Mouse (Mus musculus) lung, postnatal 14 days (tissue): Measurements from ENCODE around the gene Luzp4.
"Not testable (repeated sequence)": the region's sequence is repeated elsewhere in the genome, so short reads cannot be mapped to it uniquely, and the experiment has no call there.

Experiments used
- DNase-seq: peaks from one replicate; pipeline ENCODE4 v3.0.0; 2021

The Luzp4 gene

GRCm38 (mm10) chrX:148857340-148857739, at the start of gene Luzp4:
Luzp4 (plus strand) TSS chrX:148857640.
- not testable (repeated sequence) for DNase-seq

GRCm38 (mm10) chrX:148841801-148842200, 15.6 kb upstream of the Luzp4 start:
- not testable (repeated sequence) for DNase-seq
